8 mouse cellular contexts compared by ENCODE assay signal in the genomic region with DNA sequence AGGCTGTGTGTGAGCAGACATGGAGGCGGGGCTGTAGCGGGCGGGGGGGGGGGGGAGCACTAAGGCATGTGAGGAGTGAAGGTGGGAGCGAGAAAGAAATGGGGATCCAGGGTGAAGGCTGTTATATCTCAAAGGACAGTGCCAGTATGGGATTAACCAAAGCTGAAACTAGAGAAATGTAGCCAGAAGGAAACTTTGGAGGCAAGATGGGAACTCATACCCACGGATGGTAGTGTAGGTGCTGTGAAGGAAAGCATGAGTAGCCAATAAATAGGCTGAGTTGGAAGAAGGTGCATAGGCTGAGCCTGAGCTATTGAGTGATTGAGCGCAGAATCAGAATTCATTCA. TPM values are rescaled to one million over a fixed set of nuclear protein-coding genes. Genes with fewer than 3 reads are reported as not detected.
A peak's percentile ranks its signal among the peaks of the same experiment; 100 is the strongest.
DNase-seq lines count a peak whose midpoint lies in the region; ATAC-seq and TF ChIP-seq lines count a peak whose summit lies in the region.

No protein-coding gene starts in this region.

- H3K4me2 ChIP-seq in lung, embryonic 14.5 days = peak overlapping the region; percentile 72
- H3K4me2 ChIP-seq in neural tube, embryonic 14.5 days (ENCODE audit: low read depth, low read length) = peak overlapping the region; percentile 25

- H3K27me3 ChIP-seq in lung, embryonic 14.5 days (ENCODE audit: insufficient read depth, low read length) = no peaks in the 10 kb centered on the region
- H3K27me3 ChIP-seq in forebrain, embryonic 10.5 days (ENCODE audit: poor library complexity, severe bottlenecking) = no peaks in the 10 kb centered on the region
- H3K27me3 ChIP-seq in limb, embryonic 10.5 days (ENCODE audit: low read depth, poor library complexity, severe bottlenecking) = no peaks in the 10 kb centered on the region
- no peaks in the 10 kb centered on the region for H3K27me3 ChIP-seq in neural tube, embryonic 14.5 days (ENCODE audit: control insufficient read depth, insufficient read depth, low read length)

- no peak overlapping the region for H3K9ac ChIP-seq in lung, embryonic 14.5 days
- no peak overlapping the region for H3K9ac ChIP-seq in neural tube, embryonic 14.5 days (replicated peaks; ENCODE audit: low read depth, low read length)

- no peak for DNase-seq in lung, embryonic 14.5 days
- no peak for DNase-seq in lung, adult 2 months
- no peak for DNase-seq in forebrain, embryonic 10.5 days (ENCODE audit: extremely low spot score, low spot score)
- no peak for DNase-seq in limb, embryonic 10.5 days (ENCODE audit: low spot score)
- no peak for DNase-seq in cerebellum, adult 9-10 months
- no peak for DNase-seq in cerebellum, postnatal 10 days
- no peak for DNase-seq in kidney, adult 11 months

- H3K4me1 ChIP-seq in lung, embryonic 14.5 days (ENCODE audit: insufficient read depth) = no peaks in the 10 kb centered on the region
- no peaks in the 10 kb centered on the region; the same call in 1 of the 2 replicates for H3K4me1 ChIP-seq in lung, adult 2 months (ENCODE audit: control insufficient read depth, insufficient read depth, low read length)
- H3K4me1 ChIP-seq in forebrain, embryonic 10.5 days = peaks cover 20% of the 10 kb centered on the region
- H3K4me1 ChIP-seq in limb, embryonic 10.5 days = peaks cover 17% of the 10 kb centered on the region
- H3K4me1 ChIP-seq in neural tube, embryonic 14.5 days (ENCODE audit: control insufficient read depth, insufficient read depth, low read length) = peaks cover 8% of the 10 kb centered on the region

- WGBS in lung, embryonic 14.5 days = 25% methylated on average over 5 of the region's 6 CpGs
- WGBS in lung, adult 2 months = 30% methylated on average over 6 of the region's 6 CpGs
- WGBS in forebrain, embryonic 10.5 days = 33% methylated on average over 4 of the region's 6 CpGs
- 13% methylated on average over 5 of the region's 6 CpGs for WGBS in limb, embryonic 10.5 days
- WGBS in neural tube, embryonic 14.5 days = 29% methylated on average over 4 of the region's 6 CpGs

- H3K27ac ChIP-seq in lung, embryonic 14.5 days (ENCODE audit: low read depth) = 0 out of 2 replicates have a peak overlapping the region, but pooled peaks have one; percentile 30
- H3K27ac ChIP-seq in forebrain, embryonic 10.5 days = peak overlapping the region; percentile 95
- peak overlapping the region; percentile 94; the same call in 1 of the 2 replicates for H3K27ac ChIP-seq in limb, embryonic 10.5 days
- peak overlapping the region; percentile 93 for H3K27ac ChIP-seq in neural tube, embryonic 14.5 days (ENCODE audit: low read depth, low read length)

- ATAC-seq in lung, embryonic 14.5 days (ENCODE audit: insufficient read depth) = no peak
- peak; percentile 3; the same call in 1 of the 2 replicates for ATAC-seq in neural tube, embryonic 14.5 days (ENCODE audit: low read depth)

- H3K36me3 ChIP-seq in lung, embryonic 14.5 days (ENCODE audit: insufficient read depth) = no peaks in the 10 kb centered on the region
- H3K36me3 ChIP-seq in forebrain, embryonic 10.5 days (replicated peaks) = no peaks in the 10 kb centered on the region
- no peaks in the 10 kb centered on the region for H3K36me3 ChIP-seq in limb, embryonic 10.5 days
- H3K36me3 ChIP-seq in neural tube, embryonic 14.5 days (ENCODE audit: control insufficient read depth, insufficient read depth, low read length) = no peaks in the 10 kb centered on the region

- no peak for TF ChIP-seq CTCF in lung, embryonic 14.5 days (IDR thresholded peaks at IDR 0.05; ENCODE audit: low read depth)
- no peak for TF ChIP-seq CTCF in lung, adult 2 months (IDR thresholded peaks at IDR 0.05; ENCODE audit: insufficient read depth, low read length)

- H3K4me3 ChIP-seq in lung, embryonic 14.5 days (ENCODE audit: low read depth, low read length) = peak overlapping the region; percentile 53
- no peak overlapping the region for H3K4me3 ChIP-seq in lung, adult 2 months (replicated peaks; ENCODE audit: extremely low read depth, low read depth, low read length)
- H3K4me3 ChIP-seq in forebrain, embryonic 10.5 days = peak overlapping the region; percentile 66
- peak overlapping the region; percentile 64 for H3K4me3 ChIP-seq in limb, embryonic 10.5 days
- H3K4me3 ChIP-seq in neural tube, embryonic 14.5 days (ENCODE audit: low read depth, low read length) = peak overlapping the region; percentile 44

- TF ChIP-seq POLR2A in lung, adult 2 months (IDR thresholded peaks at IDR 0.05; ENCODE audit: borderline replicate concordance, extremely low read depth, low read depth, low read length) = no peak

- no peaks in the 10 kb centered on the region for H3K9me3 ChIP-seq in lung, embryonic 14.5 days (ENCODE audit: low read depth, low read length)
- H3K9me3 ChIP-seq in forebrain, embryonic 10.5 days = peaks cover 11% of the 10 kb centered on the region; the same call in 1 of the 2 replicates
- no peaks in the 10 kb centered on the region for H3K9me3 ChIP-seq in limb, embryonic 10.5 days (replicated peaks)
- H3K9me3 ChIP-seq in neural tube, embryonic 14.5 days (ENCODE audit: control insufficient read depth, low read length) = no peaks in the 10 kb centered on the region

RNA-seq across cellular contexts. Expression of a gene that starts 0.8 kb away (rescaled TPM):
- 1.4 and 1.5 TPM in 2 replicates for polyA plus RNA-seq in lung, embryonic 14.5 days (2014; fragmentation: Nextera tagmentation; extraction: Ambion mirVana)
- polyA plus RNA-seq in lung, adult 2 months (2012; rRNA removed) = 3.5 and 4.2 TPM in 2 replicates
- polyA plus RNA-seq in forebrain, embryonic 10.5 days (2016; fragmentation: Nextera tagmentation; extraction: Ambion mirVana) = 1.3 and 1.6 TPM in 2 replicates
- polyA plus RNA-seq in limb, embryonic 10.5 days (2016; fragmentation: Nextera tagmentation; extraction: Ambion mirVana) = 1.3 and 1.5 TPM in 2 replicates
- 6.2 and 7.3 TPM in 2 replicates for polyA plus RNA-seq in neural tube, embryonic 14.5 days (2014; fragmentation: Nextera tagmentation; extraction: Ambion mirVana)

RNA-seq across cellular contexts. Expression of a gene that starts 1.4 kb away (rescaled TPM):
- 0.19 TPM in 1 of 2 replicates, not detected in the other for polyA plus RNA-seq in lung, embryonic 14.5 days (2014; fragmentation: Nextera tagmentation; extraction: Ambion mirVana)
- polyA plus RNA-seq in lung, adult 2 months (2012; rRNA removed) = 0.37 and 0.59 TPM in 2 replicates
- 0.09 TPM in 2 replicates for polyA plus RNA-seq in forebrain, embryonic 10.5 days (2016; fragmentation: Nextera tagmentation; extraction: Ambion mirVana)
- 0.05 and 0.06 TPM in 2 replicates for polyA plus RNA-seq in limb, embryonic 10.5 days (2016; fragmentation: Nextera tagmentation; extraction: Ambion mirVana)
- 0.11 and 0.32 TPM in 2 replicates for polyA plus RNA-seq in neural tube, embryonic 14.5 days (2014; fragmentation: Nextera tagmentation; extraction: Ambion mirVana)

RNA-seq across cellular contexts. Expression of a gene that starts 30.5 kb away (rescaled TPM):
- polyA plus RNA-seq in lung, embryonic 14.5 days (2014; fragmentation: Nextera tagmentation; extraction: Ambion mirVana) = 26.4 and 28.6 TPM in 2 replicates
- polyA plus RNA-seq in lung, adult 2 months (2012; rRNA removed) = 14.5 and 15.6 TPM in 2 replicates
- 35.8 and 38.0 TPM in 2 replicates for polyA plus RNA-seq in forebrain, embryonic 10.5 days (2016; fragmentation: Nextera tagmentation; extraction: Ambion mirVana)
- 36.5 and 37.9 TPM in 2 replicates for polyA plus RNA-seq in limb, embryonic 10.5 days (2016; fragmentation: Nextera tagmentation; extraction: Ambion mirVana)
- 27.0 and 29.6 TPM in 2 replicates for polyA plus RNA-seq in neural tube, embryonic 14.5 days (2014; fragmentation: Nextera tagmentation; extraction: Ambion mirVana)

RNA-seq across cellular contexts. Expression of a gene that starts 32.0 kb away (rescaled TPM):
- polyA plus RNA-seq in lung, embryonic 14.5 days (2014; fragmentation: Nextera tagmentation; extraction: Ambion mirVana) = 0.05 TPM in 1 of 2 replicates, not detected in the other
- polyA plus RNA-seq in lung, adult 2 months (2012; rRNA removed) = 0.08 and 0.11 TPM in 2 replicates
- 0.02 TPM in 1 of 2 replicates, not detected in the other for polyA plus RNA-seq in forebrain, embryonic 10.5 days (2016; fragmentation: Nextera tagmentation; extraction: Ambion mirVana)
- not detected in 2 replicates for polyA plus RNA-seq in limb, embryonic 10.5 days (2016; fragmentation: Nextera tagmentation; extraction: Ambion mirVana)
- 0.12 and 0.23 TPM in 2 replicates for polyA plus RNA-seq in neural tube, embryonic 14.5 days (2014; fragmentation: Nextera tagmentation; extraction: Ambion mirVana)

Comparison
In these comparisons a context has a peak if more than half of its experiments do, and no peak if none do; other contexts are left out.
1. H3K27ac ChIP-seq: peak in every context shown above with its lines; median percentile 95 in forebrain, embryonic 10.5 days; 94 in limb, embryonic 10.5 days; 93 in neural tube, embryonic 14.5 days; 30 in lung, embryonic 14.5 days.